Mouse (Mus musculus) liver, postnatal 0 days (tissue): Measurements from ENCODE around the gene Mocs1.

ENCODE experiments used
- CTCF ChIP-seq: sonication (generic); IDR thresholded peaks from 2 replicates; pipeline ENCODE4 v1.5.1; 2016; ENCODE audit warnings: antibody characterized with exemption, low read depth
- EP300 ChIP-seq: IDR thresholded peaks from 2 replicates; pipeline ENCODE4 v1.6.1; 2016; ENCODE audit warnings: antibody characterized with exemption, low read depth, mild to moderate bottlenecking

GRCm38 (mm10) chr17:49405927-49406326 is 22.2 kb upstream of the Mocs1 start:
- TF ChIP-seq CTCF (no peak), EP300 (no peak)
